Mouse (Mus musculus) 3134 (cell line): ENCODE results near the gene Degs1.

Source experiments
- DNase-seq: peaks from one replicate; pipeline ENCODE4 v3.0.0-alpha.2; 2011; ENCODE audit warnings: low spot score; ENCODE audit not compliant: insufficient read length; ENCODE audit errors: extremely low read depth

Gene Degs1

GRCm38 (mm10) chr1:182281251-182281711 lies 1.3 kb downstream of the Degs1 start:
- DNase-seq, result no peak

GRCm38 (mm10) chr1:182280577-182280976 lies 2.0 kb downstream of the Degs1 start:
- DNase-seq, result no peak

GRCm38 (mm10) chr1:182280046-182280445 lies 2.6 kb downstream of the Degs1 start:
- no peak for DNase-seq

DNA sequence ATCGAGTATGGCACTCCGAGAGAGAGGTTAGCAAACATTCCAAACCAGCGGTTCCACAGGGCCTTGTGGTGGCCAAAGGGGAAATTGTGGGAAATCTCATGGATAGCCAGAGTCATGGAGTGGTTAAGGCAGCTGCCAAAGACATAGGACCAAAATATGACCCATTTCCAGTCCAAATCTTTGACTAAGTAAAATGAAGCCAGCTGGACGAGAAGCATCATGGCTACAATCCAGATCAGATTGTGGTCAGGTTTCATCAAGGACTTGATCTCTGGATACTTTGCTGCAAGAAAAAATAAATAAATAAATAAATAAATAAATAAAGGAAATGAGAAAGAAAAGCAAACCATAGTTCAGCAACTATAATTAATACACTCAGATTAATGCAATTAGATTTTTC lies 3.2 kb downstream of the Degs1 start:
- DNase-seq, result no peak

- DNase-seq, result no peak
Observed at GRCm38 (mm10) chr1:182275109-182275508, 7.5 kb downstream of the Degs1 start.

GRCm38 (mm10) chr1:182271632-182272031 lies 11.0 kb downstream of the Degs1 start:
- no peak for DNase-seq

- DNase-seq, result no peak
Observed at GRCm38 (mm10) chr1:182271130-182271529, 11.5 kb downstream of the Degs1 start.

GRCm38 (mm10) chr1:182268317-182268716 lies 14.3 kb downstream of the Degs1 start:
- DNase-seq, result no peak

GRCm38 (mm10) chr1:182266028-182266525 lies 16.5 kb downstream of the Degs1 start:
- no peak for DNase-seq

DNA sequence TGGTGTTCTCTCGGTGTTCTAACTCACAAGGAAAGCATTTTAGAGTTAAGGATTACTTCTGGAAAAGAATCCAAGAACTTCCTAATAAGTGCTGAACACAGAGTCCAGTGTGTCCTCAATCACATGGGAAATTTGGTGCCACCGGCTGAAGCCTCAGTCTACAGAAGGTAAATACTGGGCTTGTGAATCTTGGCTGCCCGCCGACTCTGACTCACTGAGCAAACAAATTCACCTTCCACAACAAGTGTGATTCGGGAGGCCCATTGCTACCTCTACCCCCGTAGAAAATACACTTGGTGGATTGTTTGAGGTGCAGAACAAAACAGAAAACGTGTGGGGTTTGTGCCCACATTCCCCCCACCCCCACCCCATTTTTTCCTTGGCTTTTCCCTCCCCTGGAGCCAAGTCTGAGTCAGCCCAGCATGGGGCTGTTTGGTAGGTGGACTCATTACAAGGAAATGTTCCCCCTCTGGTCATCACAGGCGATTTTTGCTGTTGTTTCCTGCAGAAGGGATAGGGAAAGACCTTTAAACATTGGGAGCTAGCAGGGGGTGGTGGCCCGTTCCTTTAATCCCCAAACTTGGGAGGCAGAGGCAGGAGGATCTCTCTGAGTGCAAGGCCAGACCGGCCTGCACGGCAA lies 26.4 kb downstream of the Degs1 start:
- DNase-seq, result peak; percentile 42

GRCm38 (mm10) chr1:182255031-182255430 lies 27.6 kb downstream of the Degs1 start:
- no peak for DNase-seq

DNA sequence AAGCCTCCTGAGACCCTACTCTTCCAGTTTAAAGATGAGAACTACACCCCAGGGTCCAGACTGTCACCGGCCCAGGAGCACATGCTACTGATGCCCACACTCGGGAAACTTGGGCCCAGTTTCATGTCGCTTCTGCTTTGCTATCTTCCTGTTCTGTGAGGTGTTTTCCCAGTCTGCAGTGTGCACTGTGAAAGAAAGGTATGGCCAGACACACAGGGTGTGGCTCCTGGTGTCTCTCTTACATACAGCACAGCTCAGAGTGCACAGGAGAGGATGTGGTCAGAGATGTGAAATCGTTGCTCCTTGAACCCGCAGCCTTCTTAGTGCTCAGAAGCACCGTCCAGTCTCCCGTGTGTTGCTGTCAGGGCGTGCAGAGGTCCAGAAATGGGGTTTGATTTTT lies 28.0 kb downstream of the Degs1 start:
- DNase-seq, result no peak

- DNase-seq, result no peak
Observed at GRCm38 (mm10) chr1:182253756-182254534, 28.7 kb downstream of the Degs1 start.

DNA sequence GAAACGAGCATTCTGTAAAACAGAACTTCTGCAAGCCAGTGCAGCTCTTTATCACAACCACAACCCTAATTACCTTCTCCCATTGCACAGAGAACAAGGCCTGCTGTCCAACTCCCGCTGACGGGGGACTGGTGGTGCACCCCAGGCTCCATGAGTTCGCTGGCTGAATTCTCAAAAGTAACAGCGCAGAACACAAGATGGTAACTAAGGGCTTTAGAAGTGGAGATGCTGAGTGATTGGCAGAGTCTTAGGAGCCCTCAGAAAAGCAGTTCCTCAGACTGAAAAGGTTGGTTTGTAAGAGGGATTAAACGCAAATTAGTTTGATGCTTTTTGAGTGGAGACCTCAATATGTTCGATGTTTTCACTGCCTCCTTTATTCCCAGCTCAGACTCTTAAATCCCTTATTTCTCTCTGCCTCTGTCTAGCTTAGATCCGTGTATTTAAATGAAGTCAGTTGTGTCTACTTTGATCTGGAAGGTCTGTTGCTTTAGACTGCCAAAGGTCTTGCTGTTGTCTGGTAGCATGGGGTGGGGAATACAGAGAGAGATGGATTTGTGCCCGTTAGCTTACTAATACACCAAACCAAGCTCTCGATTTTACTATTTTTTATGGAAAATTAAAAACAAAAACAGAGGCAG lies 30.0 kb downstream of the Degs1 start:
- DNase-seq, result no peak

DNA sequence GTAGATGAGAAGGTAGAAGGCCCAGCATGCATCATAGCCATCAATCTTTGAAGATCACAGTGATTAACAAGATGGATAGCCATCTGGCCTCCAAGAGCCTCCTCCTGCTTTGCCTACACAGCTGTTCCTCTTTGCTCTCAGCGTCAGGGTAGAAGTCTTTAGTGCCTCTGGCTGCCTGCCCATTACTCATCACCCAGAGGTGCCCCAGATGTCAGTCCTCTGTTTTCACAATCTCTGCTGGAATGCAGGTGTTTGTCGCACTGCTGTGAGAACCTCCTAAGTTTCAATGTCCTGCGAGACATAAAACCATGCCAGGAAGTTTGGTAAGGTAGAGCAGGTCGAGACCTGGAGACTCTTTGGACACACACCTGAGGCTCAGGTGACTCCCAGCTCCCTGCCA lies 31.9 kb downstream of the Degs1 start:
- DNase-seq, result no peak

- DNase-seq, result no peak
Observed at GRCm38 (mm10) chr1:182249298-182249697, 33.3 kb downstream of the Degs1 start.

DNA sequence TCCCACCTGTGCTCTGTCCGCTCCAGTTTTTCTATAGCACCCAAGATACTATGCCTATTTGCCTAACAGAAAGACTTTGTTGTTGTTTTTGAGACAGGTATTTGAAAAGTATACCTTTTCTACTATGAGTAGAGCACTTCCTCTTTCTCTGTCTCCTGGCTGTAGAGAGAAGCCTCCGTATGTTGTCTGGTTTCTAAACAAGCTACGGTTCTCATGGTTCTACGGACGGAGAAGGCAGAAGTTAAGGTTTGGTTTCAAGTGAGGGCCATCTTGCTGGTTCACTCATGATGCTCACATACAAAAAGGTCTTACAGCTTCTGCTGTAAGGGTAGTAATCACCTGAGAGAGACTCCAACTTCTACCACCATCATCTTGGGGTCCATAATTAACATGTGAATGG lies 37.6 kb downstream of the Degs1 start:
- DNase-seq, result no peak

DNA sequence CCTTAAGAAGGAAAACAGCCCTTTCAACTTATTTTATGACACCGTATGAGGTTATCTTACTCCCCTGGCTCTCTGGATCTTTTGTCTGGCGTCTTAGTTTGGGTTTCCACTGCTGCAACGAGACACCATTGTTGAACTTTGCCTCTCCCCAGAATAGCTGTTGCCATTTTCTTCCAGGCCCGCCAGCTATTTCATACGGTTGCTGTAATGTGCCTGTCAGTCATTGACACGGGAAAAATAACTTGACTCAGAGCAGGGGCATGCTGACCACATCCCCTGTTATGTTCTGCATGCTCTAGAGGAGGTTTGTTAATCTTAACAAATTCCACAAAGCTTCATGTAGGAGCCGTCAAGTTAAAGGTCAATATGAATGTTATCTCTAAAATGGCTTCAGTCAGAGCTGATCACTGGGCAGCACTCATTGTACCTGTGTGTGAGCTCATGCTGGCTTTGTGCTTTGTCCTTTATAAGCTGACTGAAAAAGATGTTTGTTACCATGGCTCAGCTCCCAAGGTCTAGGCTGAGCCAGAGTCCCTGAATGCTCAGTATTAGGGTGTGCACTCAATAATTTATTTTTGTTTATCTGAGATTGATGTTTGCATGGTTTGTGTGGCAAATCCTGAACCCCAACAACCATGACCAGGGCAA lies 44.4 kb downstream of the Degs1 start:
- no peak for DNase-seq

GRCm38 (mm10) chr1:182237386-182237785 lies 45.2 kb downstream of the Degs1 start:
- DNase-seq, result no peak

DNA sequence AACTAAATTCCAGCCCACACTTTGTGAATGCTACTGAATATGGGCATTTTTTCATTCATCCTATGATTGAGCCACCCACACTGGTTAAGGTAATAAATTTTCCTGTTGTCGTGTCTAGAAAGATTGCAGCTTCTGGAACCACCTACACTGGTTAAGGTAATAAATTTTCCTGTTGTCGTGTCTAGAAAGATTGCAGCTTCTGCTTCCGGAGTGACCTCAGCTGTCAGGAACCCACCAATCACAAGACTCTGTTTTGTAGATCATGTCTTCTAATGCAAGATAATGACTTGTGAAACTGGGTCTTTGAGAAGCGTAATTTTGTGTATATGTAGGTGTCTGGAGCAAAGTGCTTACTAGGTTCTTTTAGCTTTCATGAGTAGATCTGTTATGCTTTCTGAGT lies 47.4 kb downstream of the Degs1 start:
- no peak for DNase-seq

- DNase-seq, result no peak
Observed at GRCm38 (mm10) chr1:182229381-182229780, 53.2 kb downstream of the Degs1 start.
